Mouse (Mus musculus): ENCODE measurements around the gene Olfr836. TPM values are rescaled to one million over a fixed set of nuclear protein-coding genes. Genes with fewer than 3 reads are reported as not detected.
"Not testable (repeated sequence)": the region's sequence is repeated elsewhere in the genome, so short reads cannot be mapped to it uniquely, and the experiment has no call there.

Olfr836 gene
- not detected in 2 replicates for polyA plus RNA-seq (2014; fragmentation: Nextera tagmentation; extraction: Ambion mirVana)

DNA sequence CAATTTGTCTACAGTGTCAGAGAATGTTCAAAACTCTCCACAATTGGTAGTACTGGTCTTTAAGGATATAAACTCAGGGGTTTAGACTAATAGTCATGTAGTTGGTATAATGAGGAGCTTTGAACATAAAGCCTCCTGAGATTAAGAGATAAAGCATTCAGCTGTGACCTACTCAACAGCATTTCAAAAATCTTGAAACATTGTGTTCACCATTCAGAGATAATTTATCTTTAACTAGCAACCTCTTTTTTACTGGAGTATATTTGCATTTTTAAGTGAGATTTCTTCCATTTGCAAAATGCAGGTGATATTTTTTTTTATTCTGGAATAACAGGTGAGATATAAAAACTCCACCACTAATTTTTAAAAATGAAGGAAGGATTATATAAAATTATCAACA lies at the start of gene Olfr836:
Olfr836 (plus strand) TSS at position 301 of the 400 bp plus-strand sequence.
- no peaks in the 10 kb centered on the region for H3K36me3 ChIP-seq (ENCODE audit: control insufficient read depth, insufficient read depth, low read length)
- no peaks in the 10 kb centered on the region for H3K27me3 ChIP-seq (replicated peaks; ENCODE audit: control insufficient read depth, insufficient read depth, low read length)
- no peak within 1 kb of the TSS for H3K4me3 ChIP-seq (ENCODE audit: low read depth, low read length)
- H3K4me2 ChIP-seq (ENCODE audit: low read length): no peak within 1 kb of the TSS
- DNase-seq (ENCODE audit: low spot score) (no peak), ATAC-seq (no peak)
- H3K27ac ChIP-seq (ENCODE audit: low read depth, low read length): no peak within 1 kb of the TSS
- H3K4me1 ChIP-seq (ENCODE audit: control insufficient read depth, insufficient read depth, low read length): no peaks in the 10 kb centered on the region
- H3K9ac ChIP-seq (ENCODE audit: low read length): no peak within 1 kb of the TSS
- no peaks in the 10 kb centered on the region for H3K9me3 ChIP-seq (replicated peaks; ENCODE audit: control insufficient read depth, low read length)

- Histone ChIP-seq H3K27me3 (replicated peaks; ENCODE audit: control insufficient read depth, insufficient read depth, low read length) (no peaks in the 10 kb centered on the region), H3K9ac (ENCODE audit: low read length) (no peak overlapping the region), H3K4me2 (ENCODE audit: low read length) (no peak overlapping the region), H3K4me3 (ENCODE audit: low read depth, low read length) (no peak overlapping the region), H3K9me3 (replicated peaks; ENCODE audit: control insufficient read depth, low read length) (peaks cover 5% of the 10 kb centered on the region; the same call in 1 of the 2 replicates), H3K36me3 (ENCODE audit: control insufficient read depth, insufficient read depth, low read length) (no peaks in the 10 kb centered on the region), H3K4me1 (ENCODE audit: control insufficient read depth, insufficient read depth, low read length) (no peaks in the 10 kb centered on the region), H3K27ac (ENCODE audit: low read depth, low read length) (no peak overlapping the region)
- ATAC-seq (no peak), DNase-seq (ENCODE audit: low spot score) (no peak)
- 31% methylated on average over 3 of the region's 3 CpGs for WGBS
These were observed 35.2 kb upstream of the Olfr836 start for GRCm38 (mm10) chr9:19084986-19085385.

- H3K4me2 ChIP-seq (ENCODE audit: low read length); H3K27ac ChIP-seq (ENCODE audit: low read depth, low read length); H3K27me3 ChIP-seq (replicated peaks; ENCODE audit: control insufficient read depth, insufficient read depth, low read length); DNase-seq (ENCODE audit: low spot score); H3K36me3 ChIP-seq (ENCODE audit: control insufficient read depth, insufficient read depth, low read length); ATAC-seq; H3K4me3 ChIP-seq (ENCODE audit: low read depth, low read length); H3K4me1 ChIP-seq (ENCODE audit: control insufficient read depth, insufficient read depth, low read length); H3K9ac ChIP-seq (ENCODE audit: low read length): not testable (repeated sequence)
- 58% methylated on average over 6 of the region's 6 CpGs for WGBS
- H3K9me3 ChIP-seq (replicated peaks; ENCODE audit: control insufficient read depth, low read length): 0 out of 2 replicates have a peak, but pooled peaks cover 11% of the 10 kb centered on the region
These were observed 27.1 kb upstream of the Olfr836 start for GRCm38 (mm10) chr9:19092889-19093753.

- Histone ChIP-seq H3K27me3 (replicated peaks; ENCODE audit: control insufficient read depth, insufficient read depth, low read length) (no peaks in the 10 kb centered on the region), H3K9me3 (replicated peaks; ENCODE audit: control insufficient read depth, low read length) (0 out of 2 replicates have a peak, but pooled peaks cover 13% of the 10 kb centered on the region), H3K9ac (ENCODE audit: low read length) (no peak overlapping the region), H3K4me1 (ENCODE audit: control insufficient read depth, insufficient read depth, low read length) (no peaks in the 10 kb centered on the region), H3K36me3 (ENCODE audit: control insufficient read depth, insufficient read depth, low read length) (no peaks in the 10 kb centered on the region), H3K4me2 (ENCODE audit: low read length) (no peak overlapping the region), H3K4me3 (ENCODE audit: low read depth, low read length) (no peak overlapping the region), H3K27ac (ENCODE audit: low read depth, low read length) (no peak overlapping the region)
- 89% methylated on average over 4 of the region's 4 CpGs for WGBS
- DNase-seq (ENCODE audit: low spot score) (no peak), ATAC-seq (no peak)
These were observed 22.9 kb upstream of the Olfr836 start for GRCm38 (mm10) chr9:19097286-19097685.

GRCm38 (mm10) chr9:19136017-19136416 lies 15.8 kb downstream of the Olfr836 start, which contains the start of gene Olfr837:
Gene Olfr837 (plus strand): TSS chr9:19136317.
- H3K27me3 ChIP-seq (replicated peaks; ENCODE audit: control insufficient read depth, insufficient read depth, low read length): no peaks in the 10 kb centered on the region
- H3K4me3 ChIP-seq (ENCODE audit: low read depth, low read length): no peak within 1 kb of the TSS
- ATAC-seq (no peak), DNase-seq (ENCODE audit: low spot score) (no peak)
- H3K36me3 ChIP-seq (ENCODE audit: control insufficient read depth, insufficient read depth, low read length): no peaks in the 10 kb centered on the region
- H3K9ac ChIP-seq (ENCODE audit: low read length): no peak within 1 kb of the TSS
- WGBS: 77% methylated on average over 1 of the region's 1 CpGs
- H3K27ac ChIP-seq (ENCODE audit: low read depth, low read length): no peak within 1 kb of the TSS
- no peak within 1 kb of the TSS for H3K4me2 ChIP-seq (ENCODE audit: low read length)
- no peaks in the 10 kb centered on the region for H3K4me1 ChIP-seq (ENCODE audit: control insufficient read depth, insufficient read depth, low read length)
- H3K9me3 ChIP-seq (replicated peaks; ENCODE audit: control insufficient read depth, low read length): peaks cover 5% of the 10 kb centered on the region; the same call in 1 of the 2 replicates

Other genes starting within 250 kb of the Olfr836 start
- not detected in 2 replicates for gene Olfr830, start 245.7 kb upstream of the Olfr836 start, polyA plus RNA-seq (2014; fragmentation: Nextera tagmentation; extraction: Ambion mirVana)
- not detected in 2 replicates for gene Olfr832, start 183.3 kb upstream of the Olfr836 start, polyA plus RNA-seq (2014; fragmentation: Nextera tagmentation; extraction: Ambion mirVana)
- not detected in 2 replicates for gene Olfr834, start 132.4 kb upstream of the Olfr836 start, polyA plus RNA-seq (2014; fragmentation: Nextera tagmentation; extraction: Ambion mirVana)
- not detected in 2 replicates for gene Olfr835, start 87.6 kb upstream of the Olfr836 start, polyA plus RNA-seq (2014; fragmentation: Nextera tagmentation; extraction: Ambion mirVana)
- not detected in 2 replicates for gene Olfr837, start 15.9 kb downstream of the Olfr836 start, polyA plus RNA-seq (2014; fragmentation: Nextera tagmentation; extraction: Ambion mirVana)
- not detected in 2 replicates for gene Olfr839-ps1, start 56.9 kb downstream of the Olfr836 start, polyA plus RNA-seq (2014; fragmentation: Nextera tagmentation; extraction: Ambion mirVana)
- gene Olfr843, start 131.6 kb downstream of the Olfr836 start, polyA plus RNA-seq (2014; fragmentation: Nextera tagmentation; extraction: Ambion mirVana): not detected in 2 replicates
- not detected in 2 replicates for gene Olfr844, start 196.0 kb downstream of the Olfr836 start, polyA plus RNA-seq (2014; fragmentation: Nextera tagmentation; extraction: Ambion mirVana)
- not detected in 2 replicates for gene Olfr845, start 216.1 kb downstream of the Olfr836 start, polyA plus RNA-seq (2014; fragmentation: Nextera tagmentation; extraction: Ambion mirVana)
- gene Olfr846, start 243.6 kb downstream of the Olfr836 start, polyA plus RNA-seq (2014; fragmentation: Nextera tagmentation; extraction: Ambion mirVana): not detected in 2 replicates